Mouse (Mus musculus): ENCODE data around the gene Xrcc6.
A peak's percentile ranks its signal among the peaks of the same experiment; 100 is the strongest.

Xrcc6 gene

DNA sequence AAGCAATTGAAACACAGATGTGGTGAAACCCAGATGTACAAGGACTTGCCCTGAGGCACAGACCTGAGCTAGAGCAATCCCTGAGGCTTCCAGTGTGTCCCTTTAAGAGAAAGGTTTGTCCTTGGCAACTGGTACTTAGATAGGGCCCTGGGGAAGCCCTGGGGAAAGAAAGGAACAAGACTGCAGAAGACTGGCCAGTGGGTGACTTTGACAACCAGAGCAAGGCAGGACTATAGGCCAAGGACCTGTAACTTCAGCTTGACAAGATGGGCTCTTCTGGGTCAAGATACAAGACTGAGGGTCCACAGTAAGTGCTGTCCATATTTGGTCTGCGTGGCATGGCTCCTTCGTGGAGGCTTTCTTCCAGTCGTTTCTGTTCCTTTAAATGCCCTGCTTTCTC lies at the start of gene Xrcc6:
Xrcc6 (plus strand) TSS at position 190 of the 400 bp plus-strand sequence.
- no peak for DNase-seq (ENCODE audit: low spot score in 2 of 2)

DNA sequence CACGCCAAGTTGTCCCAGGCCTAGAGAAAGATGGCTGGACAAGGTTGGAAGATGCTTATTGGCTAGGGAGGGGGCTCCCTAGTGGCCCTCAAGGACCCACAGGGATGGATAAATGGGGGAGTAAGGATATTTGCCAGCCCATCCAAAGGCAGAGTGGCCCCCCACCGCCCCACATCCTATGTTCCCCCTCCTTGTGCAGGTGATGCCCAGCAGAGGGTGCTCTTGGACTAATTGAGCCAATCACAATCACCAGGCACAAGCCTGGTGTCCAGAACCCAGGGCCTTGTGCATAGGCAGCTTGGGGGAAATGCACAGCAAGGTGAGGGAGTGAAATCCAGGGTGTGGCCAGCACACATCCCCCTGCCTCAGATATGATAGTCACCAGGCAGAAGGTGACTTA lies 49.4 kb upstream of the Xrcc6 start:
- peak in 1 of 2 experiments; percentile 55 for DNase-seq (ENCODE audit: low spot score in 2 of 2)

DNA sequence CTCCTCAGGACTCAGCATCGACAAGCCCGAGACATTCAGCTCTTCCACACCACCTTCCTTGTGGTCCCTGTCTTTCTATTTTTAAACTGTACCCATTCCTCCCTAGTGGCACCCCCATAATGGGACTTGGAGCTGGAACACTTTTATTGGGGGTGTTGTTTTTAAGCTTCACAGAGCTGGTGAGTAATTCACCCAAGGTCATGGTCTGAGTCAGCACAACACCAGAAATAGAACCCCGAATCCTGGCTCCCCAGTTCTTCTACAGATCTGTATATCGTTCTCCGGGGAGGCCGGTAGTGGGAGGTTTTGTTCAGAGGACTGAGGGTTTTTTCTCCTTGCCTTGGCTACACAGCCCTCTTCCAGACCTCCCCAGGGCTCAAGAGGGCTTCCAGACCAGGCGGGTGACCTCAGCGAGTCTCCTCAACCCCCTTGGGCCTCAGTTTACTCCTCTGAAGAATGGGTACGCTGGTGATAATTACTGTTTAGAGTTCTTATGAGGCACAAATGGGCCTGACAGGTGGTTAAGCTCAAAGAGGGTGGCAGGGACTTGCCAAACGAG lies 48.4 kb upstream of the Xrcc6 start:
- no peak for DNase-seq (ENCODE audit: low spot score in 2 of 2)

DNA sequence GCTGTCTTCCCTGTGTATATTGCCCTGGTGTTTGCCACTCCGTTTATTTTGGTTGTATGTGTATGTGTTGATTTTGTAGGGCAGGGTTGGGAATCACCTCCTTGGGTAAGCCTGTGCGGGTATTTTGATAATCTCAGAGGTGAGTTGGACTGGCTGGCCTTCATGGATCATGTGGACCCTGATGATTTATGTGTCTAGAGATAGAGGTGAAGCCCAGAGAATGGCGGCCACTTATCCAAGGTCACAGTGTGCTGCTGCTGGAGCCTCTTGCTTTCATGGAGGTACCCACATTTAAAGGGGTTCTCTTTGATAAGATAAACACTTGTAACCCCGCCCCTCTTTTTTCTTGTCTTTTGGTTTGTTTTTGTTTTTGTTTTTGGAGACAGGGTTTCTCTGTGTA lies 47.9 kb upstream of the Xrcc6 start:
- no peak for DNase-seq (ENCODE audit: low spot score in 2 of 2)

DNA sequence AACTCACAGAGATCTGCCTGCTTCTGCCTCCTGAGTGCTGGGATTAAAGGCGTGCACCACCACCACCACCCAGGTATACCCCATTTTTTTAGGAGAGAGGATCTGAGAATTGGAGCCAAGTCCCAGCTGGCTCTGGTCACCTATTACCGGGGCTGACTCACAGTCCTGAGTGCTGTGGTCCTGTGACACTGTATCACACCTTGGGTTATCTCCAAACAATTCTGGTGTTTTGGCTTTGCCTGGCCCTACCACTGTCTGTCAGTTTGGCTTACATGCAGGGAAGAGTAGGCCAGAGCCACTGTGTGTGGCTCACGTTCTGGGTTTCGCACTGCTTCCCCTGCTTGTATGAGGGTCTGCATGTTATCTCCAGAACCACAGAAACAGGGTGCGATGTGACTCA lies 47.4 kb upstream of the Xrcc6 start:
- DNase-seq (ENCODE audit: low spot score in 2 of 2): no peak

DNA sequence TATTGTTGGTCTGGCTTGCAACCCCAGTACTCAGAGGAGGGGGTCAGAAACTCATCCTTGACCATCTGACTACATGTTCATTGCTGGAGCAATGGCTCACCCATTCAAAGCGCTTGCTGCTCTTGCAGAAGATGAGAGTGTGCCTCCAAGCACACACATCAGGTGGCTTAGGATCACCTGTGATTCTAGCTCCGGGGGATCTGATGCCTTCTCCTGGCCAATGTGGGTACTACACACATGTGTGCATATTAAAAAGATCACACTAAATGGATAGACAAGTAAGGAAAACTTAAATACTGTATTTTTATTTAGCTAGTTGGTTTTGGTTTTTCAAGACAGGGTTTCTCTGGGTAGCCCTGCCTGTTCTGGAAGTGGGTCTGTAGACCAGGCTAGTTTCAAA lies 46.6 kb upstream of the Xrcc6 start:
- no peak for DNase-seq (ENCODE audit: low spot score in 2 of 2)

DNA sequence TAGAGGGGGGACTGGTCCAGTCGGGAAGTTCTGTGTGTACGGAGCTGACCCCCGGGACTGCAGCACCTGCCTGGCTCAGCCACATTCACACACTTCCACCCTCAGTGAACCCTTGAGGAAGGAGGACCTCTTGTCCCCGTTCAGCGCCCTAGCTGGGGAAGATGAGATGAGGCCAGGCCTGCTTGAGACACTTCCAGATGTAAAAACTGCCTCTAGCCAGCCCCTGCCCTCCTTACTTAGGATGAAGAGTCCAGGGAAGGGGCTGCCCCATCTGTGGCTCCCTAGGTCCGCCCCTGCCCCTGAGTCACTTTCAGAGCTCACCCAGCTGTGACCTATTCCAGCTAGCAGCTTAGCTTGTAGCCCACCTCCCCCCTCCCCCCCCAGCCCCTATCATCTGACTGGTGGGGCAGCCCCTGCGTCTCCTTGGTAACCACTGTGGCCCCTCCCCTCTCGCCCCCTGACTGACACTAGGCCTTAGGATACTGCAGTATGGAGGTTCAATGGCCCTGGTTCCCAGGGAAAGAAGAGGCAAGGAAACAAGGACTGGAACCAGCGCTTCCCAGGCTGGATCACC lies 44.4 kb upstream of the Xrcc6 start:
- DNase-seq (ENCODE audit: low spot score in 2 of 2): no peak

DNA sequence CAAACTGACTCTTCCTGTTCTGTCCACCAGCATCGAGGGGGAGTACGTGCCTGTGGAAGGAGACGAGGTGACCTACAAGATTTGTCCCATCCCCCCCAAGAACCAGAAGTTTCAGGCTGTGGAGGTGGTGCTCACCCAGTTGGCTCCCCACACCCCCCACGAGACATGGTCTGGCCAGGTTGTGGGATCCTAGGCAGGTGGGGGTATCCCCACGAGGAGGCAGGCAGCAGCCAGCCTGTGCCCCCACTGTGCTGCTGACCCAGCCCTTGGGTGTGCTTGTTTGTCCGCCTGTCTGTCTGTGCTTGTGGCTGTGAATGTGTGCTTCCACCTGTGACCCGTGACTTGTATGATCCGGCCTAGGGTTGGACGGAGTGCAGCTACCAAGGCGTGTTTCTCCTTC lies 38.6 kb upstream of the Xrcc6 start:
- DNase-seq (ENCODE audit: low spot score in 2 of 2): no peak

DNA sequence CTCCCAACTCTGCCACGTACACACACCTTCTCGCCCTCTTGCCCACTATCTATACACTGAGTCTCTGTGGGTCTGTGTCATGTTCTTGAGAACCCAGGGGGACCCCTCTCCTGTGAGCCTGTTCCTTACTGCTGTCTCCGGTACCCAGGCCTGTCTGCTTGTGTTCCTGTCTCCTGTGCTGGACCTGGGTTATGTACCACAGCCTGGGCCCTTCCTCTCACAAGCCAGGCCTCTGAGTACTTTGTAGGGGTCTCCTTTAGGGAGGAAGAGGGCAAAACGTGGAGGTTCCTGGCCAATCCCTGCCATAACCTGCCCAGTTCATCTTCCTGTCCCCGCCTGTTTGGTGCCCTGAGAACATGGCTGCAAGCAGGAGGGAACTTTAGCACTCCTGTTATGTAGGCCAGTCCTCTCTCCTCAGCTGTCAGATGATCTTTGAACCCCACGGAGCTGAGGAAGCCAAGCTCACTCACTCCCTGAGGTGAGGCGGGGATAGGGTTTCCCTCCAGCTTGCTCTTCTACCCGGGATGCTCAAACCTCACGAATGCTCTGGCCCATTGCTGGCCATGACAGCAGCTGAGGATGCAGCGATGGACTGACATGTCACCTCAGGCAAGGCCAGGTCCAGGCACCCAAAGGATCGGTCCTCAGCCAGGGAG lies 38.0 kb upstream of the Xrcc6 start:
- no peak for DNase-seq (ENCODE audit: low spot score in 2 of 2)

DNA sequence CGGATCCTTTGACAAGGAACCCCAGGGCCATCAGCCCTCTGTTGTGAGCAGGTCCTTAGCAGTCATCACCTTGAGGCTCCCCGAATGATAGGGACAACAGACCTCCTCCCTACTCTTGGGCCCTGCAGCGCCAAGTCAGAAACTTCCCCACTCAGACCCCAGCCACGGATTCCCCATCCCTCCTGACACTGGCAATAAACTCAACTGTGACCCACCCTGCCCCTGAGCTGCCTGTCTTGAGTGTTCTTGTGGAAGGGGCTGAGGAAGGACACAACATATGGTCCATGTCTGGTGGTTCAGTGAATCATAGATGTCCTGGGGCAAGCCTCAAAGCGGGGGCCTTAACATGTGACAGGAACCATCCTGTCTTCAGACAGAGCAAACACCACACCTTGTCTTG lies 36.9 kb upstream of the Xrcc6 start:
- no peak for DNase-seq (ENCODE audit: low spot score in 2 of 2)

DNA sequence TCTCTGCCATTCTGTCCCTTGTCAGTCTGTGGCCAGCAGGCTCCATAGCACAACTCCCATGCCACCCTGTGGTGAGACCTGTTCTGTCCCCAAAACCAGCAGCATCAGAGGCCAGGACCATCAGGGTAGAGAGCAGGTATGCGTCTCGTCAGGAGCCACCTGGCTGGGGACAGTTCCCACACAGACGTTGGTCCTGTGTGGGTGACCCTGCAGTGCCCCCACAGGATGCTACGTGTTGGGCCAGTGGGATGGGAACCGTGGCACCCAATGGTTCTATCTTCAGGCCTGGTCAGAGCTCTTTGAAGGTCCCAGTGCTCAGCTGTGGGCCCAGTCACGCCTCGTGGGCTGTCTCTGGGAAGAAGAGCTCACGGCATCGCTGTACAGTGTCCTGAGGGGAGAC lies 36.5 kb upstream of the Xrcc6 start:
- DNase-seq (ENCODE audit: low spot score in 2 of 2): no peak

DNA sequence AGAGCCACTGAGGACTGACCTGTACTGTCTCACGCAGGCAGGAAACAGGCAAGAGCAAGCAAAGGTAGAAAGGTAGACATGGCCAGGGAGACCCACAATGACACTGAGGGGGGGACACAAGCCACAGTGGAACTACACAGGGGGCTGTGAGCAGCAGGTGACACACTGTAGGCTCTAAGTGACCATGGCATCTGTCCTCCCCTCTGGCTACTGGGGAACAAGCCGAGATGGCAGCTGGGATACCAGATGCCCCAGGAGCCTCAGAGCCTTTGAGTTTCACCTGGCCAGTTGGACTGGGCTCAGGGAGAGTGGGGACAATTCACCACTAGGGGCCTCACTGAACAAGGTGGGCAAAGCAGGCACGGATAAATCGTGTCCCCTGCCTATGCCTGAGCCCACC lies 35.3 kb upstream of the Xrcc6 start:
- no peak for DNase-seq (ENCODE audit: low spot score in 2 of 2)

DNA sequence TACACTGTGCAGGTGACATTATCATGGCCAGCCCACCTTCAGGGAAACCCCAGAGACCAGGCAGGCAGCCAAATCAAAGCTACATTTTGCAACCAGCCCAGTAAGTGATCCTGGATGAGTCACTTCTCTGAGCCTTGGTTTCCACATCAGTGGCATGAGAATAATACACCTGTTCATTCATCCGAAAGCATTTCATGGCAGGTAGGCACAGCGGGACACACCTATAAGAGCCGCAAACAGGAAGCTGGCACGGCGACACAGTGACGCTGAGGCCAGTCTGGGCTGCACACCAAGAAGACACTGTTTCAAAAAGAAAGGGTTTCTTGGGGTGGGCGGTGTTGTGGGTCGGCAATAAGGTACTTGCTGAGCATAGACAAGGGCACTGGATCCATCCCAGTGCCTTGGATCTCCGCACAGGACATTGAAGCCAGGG lies 33.5 kb upstream of the Xrcc6 start:
- DNase-seq (ENCODE audit: low spot score in 2 of 2): no peak

DNA sequence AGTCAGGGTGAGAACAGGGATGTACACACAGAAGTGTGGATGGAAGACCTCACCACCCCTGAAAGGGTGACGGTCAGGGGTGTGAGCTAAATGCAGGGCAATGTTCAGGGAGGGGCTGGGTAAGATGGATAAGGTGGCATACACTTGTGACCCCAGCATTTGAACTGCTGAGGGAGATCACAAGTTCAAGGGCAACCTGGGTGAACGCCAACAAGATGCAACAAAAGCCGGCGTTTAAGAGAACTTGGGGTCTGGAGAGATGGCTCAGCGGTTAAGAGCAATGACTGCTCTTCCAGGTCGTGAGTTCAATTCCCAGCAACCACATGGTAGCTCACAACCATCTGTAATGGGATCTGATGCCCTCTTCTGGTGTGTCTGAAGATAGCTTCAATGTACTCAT lies 32.9 kb upstream of the Xrcc6 start:
- no peak for DNase-seq (ENCODE audit: low spot score in 2 of 2)

DNA sequence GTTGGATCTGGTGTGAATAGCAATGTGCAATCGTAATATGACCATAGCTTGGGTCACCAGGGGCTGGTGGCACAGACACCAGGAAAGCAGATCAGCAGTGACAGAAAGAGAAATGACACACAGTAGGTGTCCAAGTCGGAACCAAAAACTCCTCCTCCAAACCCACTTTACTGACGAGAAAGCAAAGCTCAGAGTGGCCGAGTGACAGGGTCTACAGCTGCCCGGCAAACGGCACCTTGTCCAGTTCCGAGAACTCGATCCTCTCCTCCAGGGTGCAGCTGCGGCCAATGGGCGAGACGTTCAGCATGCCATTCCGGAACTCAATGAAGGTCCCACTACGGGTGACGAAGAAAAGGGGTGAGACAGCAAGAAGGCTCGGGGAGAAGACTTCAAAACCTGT lies 32.2 kb upstream of the Xrcc6 start:
- no peak for DNase-seq (ENCODE audit: low spot score in 2 of 2)

DNA sequence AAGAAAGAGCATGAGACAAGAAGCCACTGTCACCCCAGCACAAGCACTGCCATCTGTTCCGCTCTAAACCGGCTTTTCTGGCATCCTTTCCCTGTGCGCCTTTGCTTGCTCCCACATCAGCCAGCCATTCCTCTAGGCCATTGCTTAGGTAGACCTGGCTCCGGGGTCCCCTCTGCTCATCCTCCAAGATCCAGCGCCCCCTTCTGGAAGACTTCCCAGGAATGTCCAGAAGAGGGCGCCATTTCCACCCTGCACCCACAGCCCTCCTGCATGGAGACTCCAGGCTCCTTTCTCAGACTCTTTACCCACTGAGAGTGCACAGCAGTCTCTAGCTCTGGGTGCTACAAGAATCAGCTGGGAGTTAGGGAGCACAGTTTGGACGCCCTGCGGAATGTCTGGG lies 31.2 kb upstream of the Xrcc6 start:
- DNase-seq (ENCODE audit: low spot score in 2 of 2): peak in 1 of 2 experiments; percentile 70

DNA sequence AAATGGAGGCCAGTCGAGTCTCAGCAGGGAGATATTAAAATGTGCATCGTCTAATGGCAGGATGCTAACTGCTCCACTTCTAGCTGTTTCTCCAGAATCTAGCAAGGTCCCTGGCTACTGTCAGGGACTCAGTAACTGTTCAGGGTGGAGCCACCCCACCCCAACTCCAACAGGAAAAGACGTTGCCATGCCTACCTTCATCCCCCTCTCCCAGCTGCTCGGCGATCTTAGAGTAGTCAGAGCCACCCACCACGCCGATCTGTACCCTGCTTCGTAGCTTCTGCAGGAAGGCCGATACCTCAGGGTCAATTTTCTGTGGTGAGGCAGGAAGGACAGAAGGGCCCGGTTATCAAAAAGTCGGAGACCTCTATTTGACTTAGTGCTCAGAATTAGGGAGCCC lies 30.0 kb upstream of the Xrcc6 start:
- DNase-seq (ENCODE audit: low spot score in 2 of 2): no peak

DNA sequence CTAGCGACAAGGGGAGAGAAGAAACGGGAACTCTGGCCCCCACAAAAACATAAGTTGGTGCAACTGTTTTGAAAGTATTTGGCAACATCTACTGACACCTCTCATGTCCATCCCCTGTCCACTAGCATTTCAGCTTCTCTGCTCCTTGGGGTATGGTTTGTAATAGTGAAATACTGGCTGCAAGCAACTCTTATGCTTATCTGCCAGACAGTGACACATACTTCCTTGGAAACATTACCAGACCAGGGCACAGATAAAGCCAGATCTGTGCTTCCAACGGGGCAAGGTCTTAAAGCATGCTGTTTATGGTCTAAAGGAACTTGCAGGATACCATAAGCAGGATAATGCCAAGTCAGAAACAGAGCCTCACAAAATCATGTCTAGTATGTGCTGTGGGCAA lies 28.7 kb upstream of the Xrcc6 start:
- DNase-seq (ENCODE audit: low spot score in 2 of 2): no peak

DNA sequence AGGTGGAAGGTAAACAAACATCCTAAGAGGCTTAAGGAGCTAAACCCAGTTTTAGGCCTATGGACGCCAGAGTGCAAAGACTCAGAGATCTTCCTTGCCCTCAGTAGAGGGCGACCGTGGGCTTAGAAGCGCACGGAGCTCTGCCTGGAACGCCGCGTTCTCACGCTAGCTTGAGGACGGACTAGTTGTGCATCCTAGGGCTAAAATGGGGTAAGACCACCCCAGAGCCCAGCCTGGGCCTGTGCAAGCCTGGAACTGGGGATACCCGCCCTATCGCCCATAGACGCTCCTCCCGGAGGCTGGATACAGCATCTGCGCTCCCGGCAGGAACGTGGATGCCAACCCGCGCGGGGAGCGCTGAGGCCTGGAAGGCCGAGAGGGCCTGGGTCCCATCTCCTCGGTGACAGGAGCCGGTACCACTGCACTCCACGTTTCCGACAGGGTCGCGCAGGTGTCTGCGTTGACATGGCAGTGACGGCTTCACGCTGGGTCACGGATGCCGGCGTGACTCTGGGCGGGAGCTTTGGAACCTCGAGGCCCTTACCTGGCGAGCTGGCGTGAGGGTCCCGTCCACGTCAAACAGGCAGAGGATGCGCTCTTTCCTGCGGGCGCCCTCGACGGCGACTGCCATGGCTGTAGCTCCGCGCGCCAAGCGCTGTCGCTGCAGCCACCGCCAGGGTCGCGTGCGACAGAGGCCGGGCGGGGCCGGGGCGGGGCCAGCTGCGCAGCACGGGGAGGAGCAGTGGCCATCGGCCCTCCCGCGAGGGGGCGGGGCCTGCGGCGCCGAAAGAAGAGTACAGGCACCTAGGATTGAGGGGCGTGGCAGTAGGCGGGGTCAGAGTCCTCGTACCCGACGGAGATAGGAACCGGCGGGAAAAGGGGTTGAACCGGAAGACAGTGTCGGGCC lies 27.2 kb upstream of the Xrcc6 start, which contains the start of gene Pmm1:
Pmm1 (minus strand) TSS at position 760 of the 907 bp plus-strand sequence.
- peak; percentile 85 to 96 for DNase-seq (ENCODE audit: low spot score in 2 of 2)

DNA sequence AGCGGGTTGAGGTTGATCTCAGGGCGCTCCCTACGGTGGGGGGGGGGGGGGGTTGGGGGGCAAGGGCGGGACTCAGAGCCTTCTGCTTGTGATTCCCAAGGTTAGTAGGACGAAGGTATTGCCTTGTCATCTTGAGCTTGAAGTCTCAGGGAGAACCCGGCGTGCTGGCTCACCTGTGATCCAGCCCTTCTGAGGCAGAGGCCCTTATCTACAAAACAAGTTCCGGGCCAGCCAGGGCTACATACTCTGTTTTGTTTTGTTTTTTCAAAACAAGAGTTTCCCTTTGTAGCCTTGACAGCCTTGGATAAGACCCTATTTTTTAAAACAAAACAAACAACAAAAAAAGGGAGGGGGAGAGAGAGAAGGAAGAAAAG lies 26.6 kb upstream of the Xrcc6 start:
- DNase-seq (ENCODE audit: low spot score in 2 of 2): no peak

DNA sequence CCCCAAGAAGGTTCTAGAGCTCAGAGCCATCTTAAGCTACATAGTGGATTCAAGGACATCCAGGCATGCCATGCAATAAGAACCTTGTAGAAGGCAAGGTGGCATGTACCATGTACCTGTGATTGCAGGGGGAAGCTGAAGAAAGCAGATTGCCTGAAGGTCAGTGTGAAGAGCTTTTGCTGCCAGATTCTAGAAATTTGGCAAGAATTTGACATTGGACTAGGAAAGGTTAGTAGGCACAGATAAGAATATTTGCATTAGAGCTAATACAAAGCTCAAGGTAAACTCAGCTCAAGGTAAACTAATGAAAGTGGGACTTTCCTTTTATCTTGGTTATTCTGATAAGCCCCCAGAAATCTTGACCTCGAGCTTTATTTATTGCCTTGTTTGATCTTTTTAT lies 23.4 kb upstream of the Xrcc6 start:
- no peak for DNase-seq (ENCODE audit: low spot score in 2 of 2)

DNA sequence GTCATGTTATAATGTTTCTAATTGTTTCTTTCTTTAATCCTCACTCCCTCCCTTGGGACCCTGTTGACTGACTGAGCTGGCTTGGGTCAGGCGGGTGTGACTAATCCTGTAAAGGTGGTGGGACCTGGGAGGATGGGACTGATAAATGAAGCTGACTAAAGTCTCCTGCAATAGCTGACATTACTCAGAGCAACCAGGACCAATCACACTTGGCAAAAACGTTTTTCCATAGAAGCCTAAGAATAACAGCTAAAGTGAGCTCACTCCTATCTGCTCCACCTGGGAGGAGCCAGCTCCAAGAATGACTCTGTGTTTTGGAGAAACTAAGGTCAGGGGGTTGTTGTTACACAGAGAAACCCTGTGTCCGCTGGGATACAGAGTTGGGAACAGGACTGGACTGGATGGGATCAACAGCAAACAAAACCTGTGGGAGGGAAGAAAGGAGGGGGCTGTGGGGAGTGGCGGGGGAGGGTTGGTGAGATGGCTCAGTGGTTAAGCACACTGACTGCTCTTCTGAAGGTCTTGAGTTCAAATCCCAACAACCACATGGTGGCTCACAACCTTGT lies 22.6 kb upstream of the Xrcc6 start:
- no peak for DNase-seq (ENCODE audit: low spot score in 2 of 2)
